Mouse (Mus musculus): Measurements from ENCODE around the gene 1700025G04Rik.
A peak's percentile ranks its signal among the peaks of the same experiment; 100 is the strongest.

Gene 1700025G04Rik

DNA sequence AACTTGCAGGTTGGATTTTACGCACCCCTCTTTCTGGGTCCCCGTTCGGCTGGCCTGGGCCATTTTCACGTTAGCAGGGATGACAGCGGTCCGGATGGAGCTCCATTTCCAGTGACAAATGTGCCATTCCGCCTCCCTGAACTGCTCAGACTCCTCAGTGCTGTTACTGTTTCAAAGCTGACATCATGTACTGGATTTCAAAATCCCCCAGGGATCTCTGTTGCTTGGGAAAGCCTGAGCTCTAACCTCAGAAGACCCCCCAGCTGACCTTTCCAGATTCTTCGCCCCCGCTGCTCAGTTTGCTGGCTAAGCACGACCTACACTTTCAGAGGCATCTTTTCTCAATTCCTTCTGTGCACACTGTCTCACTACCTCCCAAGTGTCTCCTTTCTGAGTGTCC is 128.7 kb downstream of the 1700025G04Rik start:
- no peak for DNase-seq (ENCODE audit: low spot score in 2 of 2)

GRCm38 (mm10) chr1:151959010-151959409 is 130.9 kb downstream of the 1700025G04Rik start:
- DNase-seq (ENCODE audit: low spot score in 2 of 2): no peak

DNA sequence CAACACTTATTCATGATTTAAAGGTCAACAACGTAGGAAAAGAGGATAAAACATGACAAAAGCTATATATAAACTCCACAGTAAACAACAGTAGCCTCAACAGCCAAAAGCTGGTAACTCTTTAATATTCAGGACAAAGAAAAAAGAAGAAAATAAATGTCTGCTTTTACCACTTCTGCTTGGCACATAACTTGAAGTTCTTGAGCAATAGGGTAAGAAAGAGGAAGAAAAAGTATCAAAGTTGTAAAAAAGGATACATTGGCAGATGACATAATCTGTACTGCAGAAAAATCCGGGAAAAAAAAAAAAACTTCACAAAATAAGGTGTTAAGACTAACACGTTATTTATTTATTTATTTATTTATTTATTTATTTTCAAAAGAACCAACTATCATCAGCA is 131.5 kb downstream of the 1700025G04Rik start:
- no peak for DNase-seq (ENCODE audit: low spot score in 2 of 2)

- no peak for DNase-seq (ENCODE audit: low spot score in 2 of 2)
These were observed 132.3 kb downstream of the 1700025G04Rik start for GRCm38 (mm10) chr1:151957669-151958068.

DNA sequence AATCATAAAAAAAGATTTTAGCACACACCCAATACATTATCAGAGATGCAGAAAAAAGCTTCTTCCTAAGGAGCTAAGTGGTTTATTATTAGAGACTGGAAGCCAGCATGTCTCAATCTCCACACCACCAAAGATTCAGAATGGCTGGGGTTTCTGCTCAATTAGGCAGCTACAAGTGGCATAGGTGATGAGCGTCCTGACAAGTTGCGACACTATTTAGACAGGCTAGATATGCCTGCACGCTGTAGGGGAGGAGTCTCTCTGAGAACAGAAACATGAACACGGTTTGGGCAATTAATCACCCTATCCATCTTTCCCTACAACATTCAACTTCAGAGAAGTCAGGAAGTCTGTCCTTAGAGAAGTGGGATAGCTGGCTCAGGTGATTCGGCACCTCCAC is 134.1 kb downstream of the 1700025G04Rik start:
- DNase-seq (ENCODE audit: low spot score in 2 of 2): no peak

DNA sequence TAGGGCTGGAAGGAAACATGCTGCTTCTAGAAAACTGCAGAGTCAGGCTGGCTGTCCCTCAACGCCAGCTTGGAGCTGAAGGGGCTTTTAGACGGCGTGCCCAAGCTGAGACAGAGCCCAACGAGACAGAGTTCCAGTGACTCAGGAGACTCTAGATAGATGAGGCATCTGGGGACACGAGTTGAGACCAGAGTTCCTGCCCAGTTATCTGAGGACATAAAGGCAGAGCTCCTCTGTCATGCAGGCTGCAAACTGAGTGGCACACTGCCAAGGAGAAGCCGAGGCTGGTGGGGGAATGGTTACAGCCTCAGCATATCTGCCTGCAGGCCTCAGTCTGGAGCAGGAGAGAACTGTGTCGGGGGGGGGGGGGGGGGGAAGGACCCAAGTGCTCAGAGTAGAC is 136.4 kb downstream of the 1700025G04Rik start:
- peak in 1 of 2 experiments; percentile 48 for DNase-seq (ENCODE audit: low spot score in 2 of 2)

- DNase-seq (ENCODE audit: low spot score in 2 of 2): no peak
These were observed 141.9 kb downstream of the 1700025G04Rik start for GRCm38 (mm10) chr1:151948065-151948464.

GRCm38 (mm10) chr1:151947571-151947970 is 142.4 kb downstream of the 1700025G04Rik start:
- no peak for DNase-seq (ENCODE audit: low spot score in 2 of 2)

DNA sequence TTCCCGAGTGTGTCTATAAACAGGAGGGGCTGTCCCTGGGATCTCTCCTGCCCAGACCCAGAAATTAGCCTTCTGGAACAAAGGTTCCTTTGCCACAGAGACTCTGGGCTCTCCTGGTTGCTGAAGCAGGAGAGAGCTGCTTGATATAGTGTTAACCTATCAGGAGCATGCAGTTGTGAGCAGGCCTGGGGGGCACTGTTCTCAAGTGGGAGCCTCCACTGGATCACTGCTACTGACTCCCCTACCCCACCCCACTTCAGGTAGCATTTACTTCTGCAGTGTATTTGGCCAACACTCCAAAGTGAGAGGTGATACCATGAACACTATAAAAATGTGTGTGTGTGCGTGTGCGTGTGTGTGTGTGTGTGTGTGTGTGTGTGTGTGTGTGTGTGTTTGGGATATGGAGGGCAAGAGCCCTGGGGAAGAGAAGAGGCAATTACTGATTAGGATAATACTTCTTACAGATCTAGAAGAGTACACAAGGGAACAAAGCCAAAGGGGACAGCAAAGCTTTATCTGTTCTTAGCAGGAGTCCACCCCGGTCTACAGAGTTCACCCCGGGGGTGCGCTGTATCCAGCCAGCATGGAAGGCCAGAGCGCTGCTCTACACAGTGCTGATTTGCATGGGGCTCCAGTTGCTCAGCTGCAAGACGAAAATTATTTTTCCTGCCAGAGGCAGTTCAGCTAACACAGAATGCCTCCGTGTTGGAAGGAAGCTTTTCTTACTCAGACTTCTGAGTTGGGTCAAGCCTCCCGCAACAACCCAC is 145.3 kb downstream of the 1700025G04Rik start:
- no peak for DNase-seq (ENCODE audit: low spot score in 2 of 2)

DNA sequence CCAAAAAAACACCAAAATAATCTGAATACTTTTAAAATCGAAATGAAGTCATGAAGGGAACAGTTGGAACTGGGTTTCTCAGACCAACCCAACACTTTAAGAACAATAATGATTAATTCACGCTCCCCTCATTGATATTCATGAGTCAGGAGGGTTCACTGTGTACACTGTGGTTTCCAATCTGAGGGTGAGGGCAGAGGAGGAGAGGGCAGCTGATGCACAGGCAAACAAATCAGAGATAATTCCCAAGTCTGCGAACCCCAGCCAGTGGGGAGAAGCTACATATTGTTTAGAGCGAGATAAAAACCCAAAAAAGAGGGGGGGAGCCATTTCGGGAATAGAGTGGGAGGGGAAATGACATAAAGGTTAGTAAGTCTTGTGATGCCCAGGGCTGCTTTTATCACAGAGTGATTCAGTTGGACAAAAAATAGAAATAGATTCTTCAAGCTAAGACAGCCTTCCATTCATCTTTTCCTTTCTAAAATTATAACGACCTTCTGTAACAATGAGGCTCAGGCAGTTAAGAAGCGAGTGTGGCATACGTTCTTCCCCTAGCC is 146.2 kb downstream of the 1700025G04Rik start:
- DNase-seq (ENCODE audit: low spot score in 2 of 2): no peak

GRCm38 (mm10) chr1:151942972-151943654 is 146.8 kb downstream of the 1700025G04Rik start:
- DNase-seq (ENCODE audit: low spot score in 2 of 2): no peak

GRCm38 (mm10) chr1:151939987-151940386 is 149.9 kb downstream of the 1700025G04Rik start:
- no peak for DNase-seq (ENCODE audit: low spot score in 2 of 2)

DNA sequence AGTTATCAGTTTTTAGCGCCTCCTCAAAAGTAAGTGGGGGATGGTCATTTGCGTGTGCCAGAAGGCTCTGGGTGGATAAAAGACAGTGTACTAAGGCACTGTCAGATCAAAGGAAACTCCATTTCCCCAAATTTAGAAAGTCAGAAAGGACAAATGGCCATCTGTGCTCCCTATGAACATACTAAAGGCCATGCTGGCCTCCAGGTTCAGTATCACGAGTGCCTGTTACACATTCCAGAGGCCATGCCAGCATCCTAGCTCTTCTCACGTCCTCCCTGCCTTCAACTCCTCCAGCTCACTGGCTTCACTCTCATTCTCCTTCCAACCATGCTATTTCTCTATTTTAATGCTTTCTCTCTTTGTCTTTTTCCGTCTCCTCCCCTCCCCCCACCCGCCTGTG is 150.4 kb downstream of the 1700025G04Rik start:
- DNase-seq (ENCODE audit: low spot score in 2 of 2): no peak

DNA sequence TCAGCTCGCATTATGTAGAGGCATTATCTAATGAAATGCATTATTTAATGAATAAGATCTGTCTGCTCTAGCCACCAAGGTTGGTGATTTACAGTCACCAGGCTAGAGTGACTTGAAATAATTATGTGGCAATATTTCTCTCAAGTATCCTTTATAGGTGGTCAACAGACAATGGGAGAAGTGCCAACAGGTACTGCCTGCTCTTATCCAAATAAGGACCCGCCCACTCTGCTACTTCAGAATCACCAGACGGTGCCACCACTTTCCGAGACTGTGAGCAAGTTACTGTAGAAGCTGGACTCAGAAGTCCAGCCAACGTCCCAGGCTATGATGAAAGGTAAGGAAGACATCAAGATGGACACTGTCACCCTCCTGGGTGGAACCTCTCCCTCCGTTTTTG is 156.3 kb downstream of the 1700025G04Rik start:
- no peak for DNase-seq (ENCODE audit: low spot score in 2 of 2)

- DNase-seq (ENCODE audit: low spot score in 2 of 2): no peak
These were observed 163.1 kb downstream of the 1700025G04Rik start for GRCm38 (mm10) chr1:151926826-151927225.

DNA sequence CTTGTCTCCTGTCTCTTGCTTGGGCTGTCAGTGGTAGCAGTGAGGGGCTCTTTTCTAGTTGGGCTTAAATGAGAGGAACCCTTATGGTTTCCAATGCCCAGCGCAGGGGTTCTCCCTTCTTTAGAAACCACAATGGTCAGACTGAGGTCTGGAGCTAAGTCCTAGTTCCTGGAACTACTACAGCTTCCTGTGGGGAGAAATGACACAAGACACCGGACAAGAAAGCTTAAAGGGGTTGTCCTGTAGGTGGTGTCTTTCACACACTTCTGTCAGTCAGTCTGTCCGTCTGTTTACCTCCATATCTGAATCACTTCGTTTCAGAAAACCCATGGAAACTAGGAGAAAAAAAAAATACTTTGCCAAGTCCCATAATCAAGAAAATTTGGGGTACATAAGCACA is 163.8 kb downstream of the 1700025G04Rik start:
- no peak for DNase-seq (ENCODE audit: low spot score in 2 of 2)

GRCm38 (mm10) chr1:151925738-151926137 is 164.2 kb downstream of the 1700025G04Rik start:
- DNase-seq (ENCODE audit: low spot score in 2 of 2): peak in 1 of 2 experiments; percentile 10

- no peak for DNase-seq (ENCODE audit: low spot score in 2 of 2)
These were observed 171.0 kb downstream of the 1700025G04Rik start for GRCm38 (mm10) chr1:151918806-151919357.

DNA sequence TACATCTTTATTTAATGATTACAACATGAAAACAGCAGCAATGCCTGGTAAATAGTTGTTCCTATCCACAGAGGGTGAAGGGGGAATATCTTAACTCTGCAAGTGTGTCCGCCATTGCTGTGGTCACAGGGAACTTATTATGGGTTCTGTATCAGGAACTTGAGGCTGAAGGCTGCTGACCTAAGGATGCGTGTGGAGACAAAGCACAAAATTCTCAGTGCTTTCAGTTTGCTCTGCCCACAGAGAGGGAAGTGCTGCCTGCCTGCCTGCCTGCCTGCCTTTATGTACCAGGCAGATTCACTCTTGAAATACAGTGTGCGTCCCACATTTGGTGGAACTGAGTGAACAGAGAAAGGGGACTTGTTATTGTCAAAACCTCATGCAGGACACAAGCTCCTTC is 172.2 kb downstream of the 1700025G04Rik start:
- no peak for DNase-seq (ENCODE audit: low spot score in 2 of 2)

- no peak for DNase-seq (ENCODE audit: low spot score in 2 of 2)
These were observed 175.4 kb downstream of the 1700025G04Rik start for GRCm38 (mm10) chr1:151914494-151914893.

DNA sequence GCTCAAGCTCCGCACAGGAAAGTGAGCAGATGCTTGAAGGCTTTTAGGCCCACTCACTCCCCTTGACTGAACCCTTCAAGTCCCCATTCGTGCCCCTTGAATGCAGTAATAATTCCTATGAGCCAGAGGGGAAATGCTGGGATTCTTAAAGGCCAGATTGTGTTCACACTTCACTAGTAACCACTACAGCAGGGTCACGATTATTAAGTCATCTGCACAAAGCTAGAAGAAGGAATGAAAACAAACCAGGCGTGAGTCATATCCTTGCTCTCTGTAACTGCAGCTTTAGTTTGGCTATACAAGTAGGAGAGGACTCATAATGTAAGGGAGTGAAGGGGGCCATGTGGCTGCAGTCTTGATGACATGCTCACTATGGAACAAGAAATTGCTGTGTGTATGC is 182.9 kb downstream of the 1700025G04Rik start:
- DNase-seq (ENCODE audit: low spot score in 2 of 2): no peak

DNA sequence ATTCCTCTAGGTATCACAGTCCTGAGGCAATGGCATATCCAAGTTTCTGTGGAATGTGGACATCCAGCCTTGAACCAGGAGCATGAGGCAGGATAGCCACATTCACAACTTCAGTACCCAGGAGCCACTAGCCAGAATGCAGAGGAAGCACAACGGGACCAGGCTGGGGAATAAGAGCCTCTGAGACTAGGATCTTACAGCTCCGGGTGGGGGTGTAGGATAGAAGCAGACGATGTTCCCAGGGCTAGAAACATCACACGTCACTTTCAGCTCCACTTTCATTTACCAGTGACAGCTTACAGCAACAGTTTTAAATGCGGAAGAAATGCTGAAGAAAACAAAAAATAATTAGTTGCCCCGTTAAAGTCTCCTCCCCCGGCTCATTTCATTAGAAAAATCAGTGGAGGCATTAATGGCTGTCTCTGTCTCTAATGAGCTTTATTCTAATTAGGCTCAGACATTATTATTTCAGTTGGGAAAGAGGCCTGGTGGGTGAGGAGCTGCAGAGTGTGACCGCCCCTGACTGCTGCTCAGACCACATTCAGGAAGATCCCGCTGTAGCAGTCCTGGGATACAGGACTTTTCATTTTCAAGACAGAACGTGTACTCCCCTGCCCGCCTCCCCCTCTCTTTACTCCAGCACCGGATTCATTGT is 189.1 kb downstream of the 1700025G04Rik start:
- no peak for DNase-seq (ENCODE audit: low spot score in 2 of 2)
